Mouse (Mus musculus): ENCODE results near the gene Plekhh2. TPM values are rescaled to one million over a fixed set of nuclear protein-coding genes. Genes with fewer than 3 reads are reported as not detected.
A peak's percentile ranks its signal among the peaks of the same experiment; 100 is the strongest.

Gene Plekhh2
- polyA plus RNA-seq, 1 experiment: 28.5 TPM

- no peak overlapping the region for H3K4me3 ChIP-seq (ENCODE audit: control insufficient read depth, low read depth, low read length)
- no peak overlapping the region for H3K27ac ChIP-seq (ENCODE audit: control insufficient read depth, insufficient read depth, low read depth, low read length)
- peaks cover 4% of the 10 kb centered on the region for H3K4me1 ChIP-seq (ENCODE audit: control insufficient read depth, insufficient read depth, low read length)
- H3K27me3 ChIP-seq (ENCODE audit: control insufficient read depth, insufficient read depth, low read length): no peaks in the 10 kb centered on the region
- TF ChIP-seq CTCF (IDR thresholded peaks at IDR 0.05; ENCODE audit: control insufficient read depth, insufficient read depth, insufficient replicate concordance, low read depth, low read length): no peak
- TF ChIP-seq POLR2A (IDR thresholded peaks at IDR 0.05; ENCODE audit: control insufficient read depth, low read depth, low read length): no peak
- no peaks in the 10 kb centered on the region for H3K36me3 ChIP-seq (ENCODE audit: control insufficient read depth, insufficient read depth, low read length)
These were observed 95.9 kb downstream of the Plekhh2 start for GRCm38 (mm10) chr17:84607617-84608016.

DNA sequence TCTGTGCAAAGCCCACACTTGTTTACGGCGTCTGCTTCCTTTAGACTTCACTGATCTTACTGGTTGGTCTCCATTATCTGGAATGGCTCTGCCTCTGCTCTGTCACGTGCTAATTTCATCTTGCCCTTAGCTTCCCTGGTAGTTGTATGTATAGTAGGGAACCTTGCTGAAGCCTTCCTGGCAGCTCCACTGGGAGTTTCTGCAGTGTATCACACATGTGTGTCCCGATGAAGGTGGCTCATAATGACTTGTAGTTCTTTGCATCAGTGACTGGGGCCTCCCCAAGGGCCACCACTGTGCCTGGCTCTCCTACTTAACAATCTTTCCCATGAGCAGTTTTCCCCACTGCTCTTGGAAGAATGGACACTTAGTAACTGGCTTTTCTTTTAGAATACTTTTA, 96.9 kb downstream of the Plekhh2 start:
- H3K27ac ChIP-seq (ENCODE audit: control insufficient read depth, insufficient read depth, low read depth, low read length): peak overlapping the region; percentile 54
- no peaks in the 10 kb centered on the region for H3K27me3 ChIP-seq (ENCODE audit: control insufficient read depth, insufficient read depth, low read length)
- H3K36me3 ChIP-seq (ENCODE audit: control insufficient read depth, insufficient read depth, low read length): no peaks in the 10 kb centered on the region
- TF ChIP-seq POLR2A (IDR thresholded peaks at IDR 0.05; ENCODE audit: control insufficient read depth, low read depth, low read length): no peak
- no peak for TF ChIP-seq CTCF (IDR thresholded peaks at IDR 0.05; ENCODE audit: control insufficient read depth, insufficient read depth, insufficient replicate concordance, low read depth, low read length)
- H3K4me1 ChIP-seq (ENCODE audit: control insufficient read depth, insufficient read depth, low read length): peaks cover 4% of the 10 kb centered on the region
- H3K4me3 ChIP-seq (ENCODE audit: control insufficient read depth, low read depth, low read length): no peak overlapping the region

DNA sequence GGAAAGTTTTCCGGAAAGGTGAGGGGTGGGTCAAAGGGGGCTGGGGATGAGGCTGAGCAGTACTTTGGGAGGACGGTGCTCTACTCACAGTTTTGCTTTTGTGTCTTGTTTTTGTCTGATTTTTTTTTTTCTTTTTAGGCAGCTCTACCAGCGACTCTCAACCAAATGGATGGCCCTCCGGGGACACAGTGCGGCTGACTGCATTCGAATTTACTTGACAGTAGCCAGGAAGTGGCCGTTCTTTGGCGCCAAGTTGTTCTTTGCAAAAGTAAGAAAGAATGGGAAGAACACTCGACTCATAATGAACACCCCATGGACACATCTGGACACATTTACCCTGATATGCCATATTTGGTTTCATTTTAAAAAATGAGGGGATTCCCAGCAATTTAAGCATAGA, 99.8 kb downstream of the Plekhh2 start:
- no peak for TF ChIP-seq CTCF (IDR thresholded peaks at IDR 0.05; ENCODE audit: control insufficient read depth, insufficient read depth, insufficient replicate concordance, low read depth, low read length)
- no peak for TF ChIP-seq POLR2A (IDR thresholded peaks at IDR 0.05; ENCODE audit: control insufficient read depth, low read depth, low read length)
- Histone ChIP-seq H3K27ac (ENCODE audit: control insufficient read depth, insufficient read depth, low read depth, low read length) (no peak overlapping the region), H3K4me1 (ENCODE audit: control insufficient read depth, insufficient read depth, low read length) (peaks cover 4% of the 10 kb centered on the region), H3K4me3 (ENCODE audit: control insufficient read depth, low read depth, low read length) (no peak overlapping the region), H3K27me3 (ENCODE audit: control insufficient read depth, insufficient read depth, low read length) (no peaks in the 10 kb centered on the region), H3K36me3 (ENCODE audit: control insufficient read depth, insufficient read depth, low read length) (no peaks in the 10 kb centered on the region)

- Histone ChIP-seq H3K4me1 (ENCODE audit: control insufficient read depth, insufficient read depth, low read length) (peaks cover 4% of the 10 kb centered on the region), H3K27me3 (ENCODE audit: control insufficient read depth, insufficient read depth, low read length) (no peaks in the 10 kb centered on the region), H3K27ac (ENCODE audit: control insufficient read depth, insufficient read depth, low read depth, low read length) (no peak overlapping the region), H3K36me3 (ENCODE audit: control insufficient read depth, insufficient read depth, low read length) (no peaks in the 10 kb centered on the region), H3K4me3 (ENCODE audit: control insufficient read depth, low read depth, low read length) (no peak overlapping the region)
- no peak for TF ChIP-seq CTCF (IDR thresholded peaks at IDR 0.05; ENCODE audit: control insufficient read depth, insufficient read depth, insufficient replicate concordance, low read depth, low read length)
- no peak for TF ChIP-seq POLR2A (IDR thresholded peaks at IDR 0.05; ENCODE audit: control insufficient read depth, low read depth, low read length)
These were observed 100.3 kb downstream of the Plekhh2 start for GRCm38 (mm10) chr17:84611971-84612370.

- no peak overlapping the region for H3K27ac ChIP-seq (ENCODE audit: control insufficient read depth, insufficient read depth, low read depth, low read length)
- no peaks in the 10 kb centered on the region for H3K27me3 ChIP-seq (ENCODE audit: control insufficient read depth, insufficient read depth, low read length)
- no peak for TF ChIP-seq CTCF (IDR thresholded peaks at IDR 0.05; ENCODE audit: control insufficient read depth, insufficient read depth, insufficient replicate concordance, low read depth, low read length)
- TF ChIP-seq POLR2A (IDR thresholded peaks at IDR 0.05; ENCODE audit: control insufficient read depth, low read depth, low read length): no peak
- no peak overlapping the region for H3K4me3 ChIP-seq (ENCODE audit: control insufficient read depth, low read depth, low read length)
- no peaks in the 10 kb centered on the region for H3K36me3 ChIP-seq (ENCODE audit: control insufficient read depth, insufficient read depth, low read length)
- H3K4me1 ChIP-seq (ENCODE audit: control insufficient read depth, insufficient read depth, low read length): no peaks in the 10 kb centered on the region
These were observed 104.1 kb downstream of the Plekhh2 start for GRCm38 (mm10) chr17:84615811-84616210.

DNA sequence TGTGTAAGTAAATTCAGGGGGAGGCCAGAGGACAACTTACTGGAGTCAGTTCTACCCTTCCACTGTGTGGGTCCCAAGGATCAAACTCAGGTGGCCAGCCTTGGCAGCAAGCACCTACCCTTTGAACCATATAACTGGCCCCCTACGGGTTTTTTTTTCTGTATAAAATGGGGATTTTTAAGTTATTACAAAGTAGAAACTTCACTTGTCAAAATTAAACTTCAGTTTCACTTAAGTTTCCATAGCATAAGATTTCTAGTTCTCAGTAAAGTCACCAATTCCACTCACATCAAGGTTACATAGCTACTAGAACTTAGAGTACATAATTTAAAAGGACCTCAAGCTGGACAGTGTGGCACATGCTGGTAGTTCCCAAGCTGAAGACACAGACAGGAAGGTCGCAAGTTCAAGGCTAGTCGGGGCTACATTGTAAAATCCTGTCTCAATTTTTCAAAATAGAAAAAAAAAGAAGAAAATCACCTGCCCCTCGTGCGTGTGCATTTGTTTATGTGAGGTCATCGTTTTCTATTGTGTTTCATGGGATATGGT, 104.9 kb downstream of the Plekhh2 start:
- no peaks in the 10 kb centered on the region for H3K27me3 ChIP-seq (ENCODE audit: control insufficient read depth, insufficient read depth, low read length)
- no peak overlapping the region for H3K27ac ChIP-seq (ENCODE audit: control insufficient read depth, insufficient read depth, low read depth, low read length)
- TF ChIP-seq POLR2A (IDR thresholded peaks at IDR 0.05; ENCODE audit: control insufficient read depth, low read depth, low read length): no peak
- TF ChIP-seq CTCF (IDR thresholded peaks at IDR 0.05; ENCODE audit: control insufficient read depth, insufficient read depth, insufficient replicate concordance, low read depth, low read length): no peak
- no peaks in the 10 kb centered on the region for H3K36me3 ChIP-seq (ENCODE audit: control insufficient read depth, insufficient read depth, low read length)
- H3K4me1 ChIP-seq (ENCODE audit: control insufficient read depth, insufficient read depth, low read length): no peaks in the 10 kb centered on the region
- no peak overlapping the region for H3K4me3 ChIP-seq (ENCODE audit: control insufficient read depth, low read depth, low read length)

GRCm38 (mm10) chr17:84617953-84618352, 106.3 kb downstream of the Plekhh2 start:
- H3K27ac ChIP-seq (ENCODE audit: control insufficient read depth, insufficient read depth, low read depth, low read length): no peak overlapping the region
- no peak overlapping the region for H3K4me3 ChIP-seq (ENCODE audit: control insufficient read depth, low read depth, low read length)
- TF ChIP-seq CTCF (IDR thresholded peaks at IDR 0.05; ENCODE audit: control insufficient read depth, insufficient read depth, insufficient replicate concordance, low read depth, low read length): no peak
- TF ChIP-seq POLR2A (IDR thresholded peaks at IDR 0.05; ENCODE audit: control insufficient read depth, low read depth, low read length): no peak
- H3K27me3 ChIP-seq (ENCODE audit: control insufficient read depth, insufficient read depth, low read length): no peaks in the 10 kb centered on the region
- H3K36me3 ChIP-seq (ENCODE audit: control insufficient read depth, insufficient read depth, low read length): no peaks in the 10 kb centered on the region
- no peaks in the 10 kb centered on the region for H3K4me1 ChIP-seq (ENCODE audit: control insufficient read depth, insufficient read depth, low read length)

DNA sequence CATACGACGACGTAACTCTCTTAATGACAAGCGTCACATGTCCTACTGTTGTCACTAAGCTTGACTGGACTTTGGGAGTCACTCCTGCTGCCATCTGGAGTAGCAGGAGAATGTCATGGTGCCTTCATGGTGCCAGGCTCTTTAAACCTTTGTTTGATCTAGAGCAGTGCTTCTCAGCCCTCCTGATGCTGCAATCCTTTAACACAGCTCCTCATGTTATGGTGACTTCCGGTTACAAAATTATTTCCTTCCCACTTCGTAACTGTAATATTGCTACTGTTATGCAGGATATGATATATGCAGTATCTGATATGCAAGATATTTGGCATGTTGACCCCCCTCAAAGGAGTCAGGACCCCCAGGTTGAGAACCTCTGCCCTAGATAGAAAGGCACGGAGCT, 107.4 kb downstream of the Plekhh2 start:
- no peaks in the 10 kb centered on the region for H3K36me3 ChIP-seq (ENCODE audit: control insufficient read depth, insufficient read depth, low read length)
- H3K4me3 ChIP-seq (ENCODE audit: control insufficient read depth, low read depth, low read length): no peak overlapping the region
- no peaks in the 10 kb centered on the region for H3K27me3 ChIP-seq (ENCODE audit: control insufficient read depth, insufficient read depth, low read length)
- no peak overlapping the region for H3K27ac ChIP-seq (ENCODE audit: control insufficient read depth, insufficient read depth, low read depth, low read length)
- TF ChIP-seq CTCF (IDR thresholded peaks at IDR 0.05; ENCODE audit: control insufficient read depth, insufficient read depth, insufficient replicate concordance, low read depth, low read length) (no peak), POLR2A (IDR thresholded peaks at IDR 0.05; ENCODE audit: control insufficient read depth, low read depth, low read length) (no peak)
- H3K4me1 ChIP-seq (ENCODE audit: control insufficient read depth, insufficient read depth, low read length): no peaks in the 10 kb centered on the region
